Mouse (Mus musculus) cerebellum, postnatal 4 days (tissue): Measurements from ENCODE around the gene Podn.

Experiments used
- DNase-seq, 2 experiments: peaks; one replicate each; pipeline ENCODE4 v3.0.0; 2022; ENCODE audit warnings: low spot score in 2 of 2, mixed read lengths in 1 of 2

Podn gene

GRCm38 (mm10) chr4:108045136-108046107 is 50.8 kb downstream of the Podn start:
- DNase-seq = no peak

GRCm38 (mm10) chr4:108037027-108037426 is 59.2 kb downstream of the Podn start:
- DNase-seq = no peak

- no peak for DNase-seq
Observed at GRCm38 (mm10) chr4:108033041-108033764, 63.0 kb downstream of the Podn start.

GRCm38 (mm10) chr4:108032352-108032849 is 63.8 kb downstream of the Podn start:
- DNase-seq = no peak

GRCm38 (mm10) chr4:108031502-108032351 is 64.5 kb downstream of the Podn start:
- no peak for DNase-seq

- no peak for DNase-seq
Observed at GRCm38 (mm10) chr4:108030888-108031501, 65.2 kb downstream of the Podn start.

GRCm38 (mm10) chr4:108026193-108026592 is 70.1 kb downstream of the Podn start:
- DNase-seq = no peak

- DNase-seq = no peak
Observed at GRCm38 (mm10) chr4:108025269-108025668, 71.0 kb downstream of the Podn start.

GRCm38 (mm10) chr4:108024641-108025040 is 71.6 kb downstream of the Podn start:
- DNase-seq = no peak

GRCm38 (mm10) chr4:108023186-108023585 is 73.1 kb downstream of the Podn start:
- no peak for DNase-seq

- DNase-seq = no peak
Observed at GRCm38 (mm10) chr4:108020178-108020577, 76.1 kb downstream of the Podn start.

GRCm38 (mm10) chr4:108018961-108019921 is 77.0 kb downstream of the Podn start:
- no peak for DNase-seq

GRCm38 (mm10) chr4:108018241-108018923 is 77.9 kb downstream of the Podn start:
- no peak for DNase-seq

GRCm38 (mm10) chr4:108017839-108018238 is 78.4 kb downstream of the Podn start:
- no peak for DNase-seq

GRCm38 (mm10) chr4:108016321-108016720 is 79.9 kb downstream of the Podn start:
- DNase-seq = peak in 1 of 2 experiments; percentile 39

GRCm38 (mm10) chr4:108015067-108015765 is 81.0 kb downstream of the Podn start:
- no peak for DNase-seq

GRCm38 (mm10) chr4:108014466-108014865 is 81.8 kb downstream of the Podn start:
- no peak for DNase-seq

- no peak for DNase-seq
Observed at GRCm38 (mm10) chr4:108008541-108008940, 87.7 kb downstream of the Podn start.
